Mouse (Mus musculus) limb, embryonic 13.5 days (tissue): ENCODE data around the gene S100a10. TPM values are rescaled to one million over a fixed set of nuclear protein-coding genes. Genes with fewer than 3 reads are reported as not detected.
A peak's percentile ranks its signal among the peaks of the same experiment; 100 is the strongest.
"Not testable (repeated sequence)": the region's sequence is repeated elsewhere in the genome, so short reads cannot be mapped to it uniquely, and the experiment has no call there.

Experiments
- ATAC-seq: fragments of 200-750 bp; cut with Nextera tagmentation; 2 replicates; pipeline ENCODE4 v1.8.0; 2017; ENCODE audit warnings: low read depth, moderate number of reproducible peaks, moderate TSS enrichment; ENCODE audit not compliant: low FRiP score
- H3K27ac ChIP-seq: fragments of 300-500 bp; sonication (generic); 2 replicates; pipeline ENCODE4 v1.5.1; 2015; ENCODE audit warnings: inconsistent platforms, mild to moderate bottlenecking, moderate library complexity
- H3K27me3 ChIP-seq: fragments of 300-500 bp; sonication (generic); 2 replicates; pipeline ENCODE4 v1.6.1; 2015; ENCODE audit warnings: mild to moderate bottlenecking, inconsistent platforms
- H3K36me3 ChIP-seq: fragments of 300-500 bp; sonication (generic); 2 replicates; pipeline ENCODE4 v1.6.1; 2015; ENCODE audit warnings: inconsistent platforms, mild to moderate bottlenecking, moderate library complexity
- H3K4me1 ChIP-seq: fragments of 300-500 bp; sonication (generic); 2 replicates; pipeline ENCODE4 v1.6.1; 2015; ENCODE audit warnings: inconsistent platforms
- H3K4me2 ChIP-seq: fragments of 300-500 bp; sonication (generic); replicated peaks from 2 replicates; pipeline ENCODE4 v1.6.1; 2015; ENCODE audit warnings: inconsistent platforms, mild to moderate bottlenecking, moderate library complexity
- H3K4me3 ChIP-seq: fragments of 300-500 bp; sonication (generic); 2 replicates; pipeline ENCODE4 v1.5.1; 2015; ENCODE audit warnings: moderate library complexity, mild to moderate bottlenecking, inconsistent platforms
- H3K9ac ChIP-seq: fragments of 300-500 bp; sonication (generic); 2 replicates; pipeline ENCODE4 v1.6.1; 2015; ENCODE audit warnings: mild to moderate bottlenecking, inconsistent platforms
- H3K9me3 ChIP-seq: fragments of 300-500 bp; sonication (generic); 2 replicates; pipeline ENCODE4 v1.6.1; 2016; ENCODE audit warnings: inconsistent platforms
- whole genome bisulfite sequencing: fragments of 180-500 bp; shearing (Covaris S2); methylation state at CpG from one replicate; pipeline ENCODE4 v1.1.7; 2015; 5-methylcytosine and 5-hydroxymethylcytosine counted together
- polyA plus RNA-seq: library from polyadenylated mRNA; unstranded; fragments of >200 nt; fragmentation: Nextera tagmentation; extraction: Ambion mirVana; gene quantifications from 2 replicates; pipeline ENCODE4 v1.2.1, GENCODE M21; 2015

S100a10 gene
- polyA plus RNA-seq, 1 experiment from 2014 or later = 367 TPM

GRCm38 (mm10) chr3:93590256-93590655 lies 35.4 kb downstream of the S100a10 start:
- Histone ChIP-seq H3K4me3 (no peak overlapping the region), H3K27me3 (no peaks in the 10 kb centered on the region), H3K27ac (no peak overlapping the region)

GRCm38 (mm10) chr3:93592100-93592499 lies 37.2 kb downstream of the S100a10 start:
- H3K9me3 ChIP-seq = no peaks in the 10 kb centered on the region
- H3K4me3 ChIP-seq = no peak overlapping the region
- H3K36me3 ChIP-seq = no peaks in the 10 kb centered on the region
- H3K4me1 ChIP-seq = peaks cover 5% of the 10 kb centered on the region; the same call in 1 of the 2 replicates
- H3K9ac ChIP-seq = no peak overlapping the region
- no peak overlapping the region for H3K4me2 ChIP-seq
- H3K27ac ChIP-seq = no peak overlapping the region
- ATAC-seq = no peak
- no peaks in the 10 kb centered on the region for H3K27me3 ChIP-seq
- 87% methylated on average over 2 of the region's 2 CpGs for WGBS

More at GRCm38 (mm10) chr3:93590256-93590655, 35.4 kb downstream of the S100a10 start:
- no peak for ATAC-seq
- no peaks in the 10 kb centered on the region for H3K9me3 ChIP-seq
- H3K4me1 ChIP-seq = no peaks in the 10 kb centered on the region
- 66% methylated on average over 1 of the region's 1 CpGs for WGBS
- H3K36me3 ChIP-seq = no peaks in the 10 kb centered on the region
- H3K9ac ChIP-seq = no peak overlapping the region
- no peak overlapping the region for H3K4me2 ChIP-seq

- 69% methylated on average over 4 of the region's 4 CpGs for WGBS
Observed at GRCm38 (mm10) chr3:93592976-93593375, 38.1 kb downstream of the S100a10 start.

GRCm38 (mm10) chr3:93593512-93593911 lies 38.6 kb downstream of the S100a10 start:
- no peak for ATAC-seq
- H3K4me3 ChIP-seq = no peak overlapping the region
- whole genome bisulfite sequencing = 59% methylated on average over 1 of the region's 1 CpGs

More at GRCm38 (mm10) chr3:93592976-93593375, 38.1 kb downstream of the S100a10 start:
- Histone ChIP-seq H3K27me3 (no peaks in the 10 kb centered on the region), H3K4me2 (no peak overlapping the region), H3K36me3 (no peaks in the 10 kb centered on the region), H3K9ac (no peak overlapping the region), H3K4me3 (no peak overlapping the region), H3K9me3 (no peaks in the 10 kb centered on the region), H3K27ac (no peak overlapping the region), H3K4me1 (peaks cover 10% of the 10 kb centered on the region; the same call in 1 of the 2 replicates)
- no peak for ATAC-seq

GRCm38 (mm10) chr3:93596632-93597031 lies 41.8 kb downstream of the S100a10 start:
- Histone ChIP-seq H3K4me1 (peaks cover 10% of the 10 kb centered on the region; the same call in 1 of the 2 replicates), H3K27me3 (no peaks in the 10 kb centered on the region), H3K27ac (no peak overlapping the region), H3K4me2 (no peak overlapping the region), H3K36me3 (no peaks in the 10 kb centered on the region), H3K9me3 (no peaks in the 10 kb centered on the region), H3K4me3 (no peak overlapping the region), H3K9ac (no peak overlapping the region)
- no peak for ATAC-seq
- 93% methylated on average over 1 of the region's 1 CpGs for WGBS

More at GRCm38 (mm10) chr3:93593512-93593911, 38.6 kb downstream of the S100a10 start:
- H3K9ac ChIP-seq = no peak overlapping the region
- peaks cover 10% of the 10 kb centered on the region; the same call in 1 of the 2 replicates for H3K4me1 ChIP-seq
- no peaks in the 10 kb centered on the region for H3K27me3 ChIP-seq
- H3K36me3 ChIP-seq = no peaks in the 10 kb centered on the region
- H3K9me3 ChIP-seq = no peaks in the 10 kb centered on the region
- no peak overlapping the region for H3K4me2 ChIP-seq
- no peak overlapping the region for H3K27ac ChIP-seq

- Histone ChIP-seq H3K27me3 (no peaks in the 10 kb centered on the region), H3K4me1 (peaks cover 10% of the 10 kb centered on the region; the same call in 1 of the 2 replicates), H3K4me3 (no peak overlapping the region), H3K4me2 (no peak overlapping the region), H3K9me3 (no peaks in the 10 kb centered on the region), H3K36me3 (no peaks in the 10 kb centered on the region), H3K27ac (no peak overlapping the region), H3K9ac (no peak overlapping the region)
- peak; percentile 89 for ATAC-seq
- WGBS = 22% methylated on average over 5 of the region's 5 CpGs
Observed at GRCm38 (mm10) chr3:93597221-93597913, 42.5 kb downstream of the S100a10 start.

- Histone ChIP-seq H3K4me2 (no peak overlapping the region), H3K27ac (no peak overlapping the region), H3K9me3 (no peaks in the 10 kb centered on the region), H3K36me3 (no peaks in the 10 kb centered on the region), H3K9ac (no peak overlapping the region), H3K4me1 (peaks cover 10% of the 10 kb centered on the region; the same call in 1 of the 2 replicates), H3K4me3 (no peak overlapping the region), H3K27me3 (no peaks in the 10 kb centered on the region)
- ATAC-seq = no peak
- 81% methylated on average over 7 of the region's 7 CpGs for WGBS
Observed at GRCm38 (mm10) chr3:93597970-93598369, 43.1 kb downstream of the S100a10 start.

- Histone ChIP-seq H3K27ac (no peak overlapping the region), H3K27me3 (no peaks in the 10 kb centered on the region), H3K9ac (no peak overlapping the region), H3K36me3 (no peaks in the 10 kb centered on the region), H3K4me3 (no peak overlapping the region), H3K9me3 (no peaks in the 10 kb centered on the region), H3K4me1 (peaks cover 10% of the 10 kb centered on the region; the same call in 1 of the 2 replicates), H3K4me2 (no peak overlapping the region)
- ATAC-seq = no peak
- 78% methylated on average over 2 of the region's 2 CpGs for WGBS
Observed at GRCm38 (mm10) chr3:93600206-93600605, 45.3 kb downstream of the S100a10 start.

GRCm38 (mm10) chr3:93601903-93602302 lies 47.0 kb downstream of the S100a10 start:
- H3K27me3 ChIP-seq = no peaks in the 10 kb centered on the region
- H3K9ac ChIP-seq = no peak overlapping the region
- no peak overlapping the region for H3K4me2 ChIP-seq
- no peaks in the 10 kb centered on the region for H3K36me3 ChIP-seq
- H3K4me3 ChIP-seq = no peak overlapping the region
- H3K27ac ChIP-seq = no peak overlapping the region
- WGBS = 86% methylated on average over 1 of the region's 1 CpGs
- no peak for ATAC-seq
- no peaks in the 10 kb centered on the region for H3K9me3 ChIP-seq
- peaks cover 7% of the 10 kb centered on the region; the same call in 1 of the 2 replicates for H3K4me1 ChIP-seq

- ATAC-seq = peak; percentile 72
- H3K27ac ChIP-seq, H3K4me1 ChIP-seq, H3K4me3 ChIP-seq, H3K9ac ChIP-seq, H3K27me3 ChIP-seq, H3K9me3 ChIP-seq, H3K36me3 ChIP-seq, H3K4me2 ChIP-seq: not testable (repeated sequence)
Observed at GRCm38 (mm10) chr3:93608970-93609369, 54.1 kb downstream of the S100a10 start.
